In genomic region chr2:104711585-104712485, GRCm38 (mm10) we compare ENCODE assay signal across 8 mouse cellular contexts. TPM values are rescaled to one million over a fixed set of nuclear protein-coding genes. Genes with fewer than 3 reads are reported as not detected.
DNase-seq lines count a peak whose midpoint lies in the region; ATAC-seq and TF ChIP-seq lines count a peak whose summit lies in the region.

TSS of gene Tcp11l1 (minus strand) at chr2:104712169.

- peaks cover 16% of the 10 kb centered on the region for H3K27me3 ChIP-seq in forebrain, embryonic 10.5 days (ENCODE audit: poor library complexity, severe bottlenecking)
- no peaks in the 10 kb centered on the region for H3K27me3 ChIP-seq in heart, embryonic 14.5 days (ENCODE audit: control insufficient read depth, insufficient read depth, low read length)
- H3K27me3 ChIP-seq in liver, embryonic 13.5 days, result peaks cover 45% of the 10 kb centered on the region
- no peaks in the 10 kb centered on the region for H3K27me3 ChIP-seq in stomach, embryonic 15.5 days (replicated peaks)

- TF ChIP-seq CTCF in bone marrow macrophage, adult 2 months (IDR thresholded peaks at IDR 0.05; ENCODE audit: low read depth, low read length), result no peak

- peaks cover 16% of the 10 kb centered on the region for H3K4me1 ChIP-seq in bone marrow macrophage, adult 2 months (ENCODE audit: control insufficient read depth, insufficient read depth, low read length)
- H3K4me1 ChIP-seq in forebrain, embryonic 10.5 days, result peaks cover 37% of the 10 kb centered on the region
- H3K4me1 ChIP-seq in heart, embryonic 14.5 days (ENCODE audit: control insufficient read depth in 2 of 2, insufficient read depth in 2 of 2, low read length in 2 of 2), result peaks cover 5 to 17% of the 10 kb centered on the region in 2 experiments
- H3K4me1 ChIP-seq in liver, embryonic 13.5 days (replicated peaks), result peaks cover 11% of the 10 kb centered on the region
- 0 out of 2 replicates have a peak, but pooled peaks cover 4% of the 10 kb centered on the region for H3K4me1 ChIP-seq in stomach, embryonic 15.5 days

- TF ChIP-seq POLR2A in bone marrow macrophage, adult 2 months (IDR thresholded peaks at IDR 0.05; ENCODE audit: borderline replicate concordance, low read depth, low read length), result no peak

- peak; percentile 74; the same call in 1 of the 2 replicates for ATAC-seq in heart, embryonic 14.5 days (ENCODE audit: insufficient number of reproducible peaks, insufficient read depth, low FRiP score, low read depth)
- ATAC-seq in liver, embryonic 13.5 days (ENCODE audit: low read depth), result peak; percentile 70
- peak; percentile 86 for ATAC-seq in stomach, embryonic 15.5 days (ENCODE audit: insufficient read depth, low FRiP score, low read depth)

- DNase-seq in B cell, adult 2 months, result peak; percentile 53 to 71
- DNase-seq in forebrain, embryonic 10.5 days (ENCODE audit: extremely low spot score, low spot score), result peak; percentile 69
- DNase-seq in kidney, postnatal 14 days, result peak; percentile 72
- DNase-seq in liver, embryonic 13.5 days, result peak; percentile 19
- peak; percentile 31 to 33 for DNase-seq in natural killer cell, adult 2 months (ENCODE audit: low spot score in 2 of 2)

- H3K27ac ChIP-seq in bone marrow macrophage, adult 2 months (ENCODE audit: insufficient read depth, low read depth, low read length), result peak within 1 kb of the TSS; percentile 33
- H3K27ac ChIP-seq in forebrain, embryonic 10.5 days, result peak within 1 kb of the TSS; percentile 98
- peak within 1 kb of the TSS; percentile 42 to 78 for H3K27ac ChIP-seq in heart, embryonic 14.5 days (replicated peaks in 1 of 2; ENCODE audit: control insufficient read depth in 1 of 2, insufficient read depth in 1 of 2, low read depth in 2 of 2, low read length in 2 of 2)
- H3K27ac ChIP-seq in liver, embryonic 13.5 days, result no peak within 1 kb of the TSS
- peak within 1 kb of the TSS; percentile 74 for H3K27ac ChIP-seq in stomach, embryonic 15.5 days

- H3K4me2 ChIP-seq in heart, embryonic 14.5 days (ENCODE audit: low read length), result peak within 1 kb of the TSS; percentile 65
- H3K4me2 ChIP-seq in liver, embryonic 13.5 days, result peak within 1 kb of the TSS; percentile 68
- H3K4me2 ChIP-seq in stomach, embryonic 15.5 days, result peak within 1 kb of the TSS; percentile 83

- H3K4me3 ChIP-seq in bone marrow macrophage, adult 2 months (ENCODE audit: insufficient read depth, low read length), result peak within 1 kb of the TSS; percentile 80
- H3K4me3 ChIP-seq in forebrain, embryonic 10.5 days, result peak within 1 kb of the TSS; percentile 93
- peak within 1 kb of the TSS; percentile 84 to 89 for H3K4me3 ChIP-seq in heart, embryonic 14.5 days (ENCODE audit: control insufficient read depth in 1 of 2, insufficient read depth in 1 of 2, low read depth in 1 of 2, low read length in 2 of 2)
- peak within 1 kb of the TSS; percentile 68 for H3K4me3 ChIP-seq in liver, embryonic 13.5 days (replicated peaks)
- peak within 1 kb of the TSS; percentile 87 for H3K4me3 ChIP-seq in stomach, embryonic 15.5 days (replicated peaks)

- H3K9ac ChIP-seq in heart, embryonic 14.5 days (ENCODE audit: low read length), result peak within 1 kb of the TSS; percentile 82
- peak within 1 kb of the TSS; percentile 69 for H3K9ac ChIP-seq in liver, embryonic 13.5 days
- H3K9ac ChIP-seq in stomach, embryonic 15.5 days, result peak within 1 kb of the TSS; percentile 78

- WGBS in forebrain, embryonic 10.5 days, result under 1% methylated on average over 99 of the region's 99 CpGs
- under 1% methylated on average over 75 of the region's 99 CpGs for WGBS in heart, embryonic 14.5 days
- under 1% methylated on average over 73 of the region's 99 CpGs for WGBS in liver, embryonic 13.5 days (ENCODE audit: insufficient replicate concordance)
- under 1% methylated on average over 76 of the region's 99 CpGs for WGBS in stomach, embryonic 15.5 days

- H3K36me3 ChIP-seq in forebrain, embryonic 10.5 days (replicated peaks), result peaks cover 4% of the 10 kb centered on the region; the same call in 1 of the 2 replicates
- H3K36me3 ChIP-seq in heart, embryonic 14.5 days (ENCODE audit: control insufficient read depth, insufficient read depth, low read length), result no peaks in the 10 kb centered on the region
- H3K36me3 ChIP-seq in liver, embryonic 13.5 days, result no peaks in the 10 kb centered on the region
- no peaks in the 10 kb centered on the region for H3K36me3 ChIP-seq in stomach, embryonic 15.5 days

- H3K9me3 ChIP-seq in forebrain, embryonic 10.5 days, result no peaks in the 10 kb centered on the region
- H3K9me3 ChIP-seq in heart, embryonic 14.5 days (ENCODE audit: control insufficient read depth, low read length), result no peaks in the 10 kb centered on the region
- H3K9me3 ChIP-seq in liver, embryonic 13.5 days (replicated peaks), result no peaks in the 10 kb centered on the region
- no peaks in the 10 kb centered on the region for H3K9me3 ChIP-seq in stomach, embryonic 15.5 days

RNA-seq across cellular contexts. Expression of gene Tcp11l1, which starts in this region (rescaled TPM):
- 21.9 and 22.0 TPM in 2 replicates for polyA plus RNA-seq in bone marrow macrophage, adult 2 months (2012; ENCODE audit: insufficient read depth, insufficient read length, missing spikeins)
- polyA plus RNA-seq in forebrain, embryonic 10.5 days (2016; fragmentation: Nextera tagmentation; extraction: Ambion mirVana), result 54.2 and 54.7 TPM in 2 replicates
- polyA plus RNA-seq in heart, embryonic 14.5 days (2014; fragmentation: Nextera tagmentation; extraction: Ambion mirVana), result 33.9 and 37.8 TPM in 2 replicates
- 6.8 and 6.9 TPM in 2 replicates for polyA plus RNA-seq in liver, embryonic 13.5 days (2015; fragmentation: Nextera tagmentation; extraction: Ambion mirVana)
- polyA plus RNA-seq in stomach, embryonic 15.5 days (2015; fragmentation: Nextera tagmentation; extraction: Ambion mirVana), result 31.7 and 36.6 TPM in 2 replicates

Comparison
In these comparisons a context has a peak if more than half of its experiments do, and no peak if none do; other contexts are left out.
1. DNase-seq: peak in every context shown above with its lines; median percentile 72 in kidney, postnatal 14 days; 69 in forebrain, embryonic 10.5 days; 62 in B cell, adult 2 months; 32 in natural killer cell, adult 2 months; 19 in liver, embryonic 13.5 days.